Mouse (Mus musculus): Measurements from ENCODE around the gene Vash2. TPM values are rescaled to one million over a fixed set of nuclear protein-coding genes. Genes with fewer than 3 reads are reported as not detected.

Gene Vash2
- polyA plus RNA-seq, 1 experiment from 2014 or later = 33.1 TPM

DNA sequence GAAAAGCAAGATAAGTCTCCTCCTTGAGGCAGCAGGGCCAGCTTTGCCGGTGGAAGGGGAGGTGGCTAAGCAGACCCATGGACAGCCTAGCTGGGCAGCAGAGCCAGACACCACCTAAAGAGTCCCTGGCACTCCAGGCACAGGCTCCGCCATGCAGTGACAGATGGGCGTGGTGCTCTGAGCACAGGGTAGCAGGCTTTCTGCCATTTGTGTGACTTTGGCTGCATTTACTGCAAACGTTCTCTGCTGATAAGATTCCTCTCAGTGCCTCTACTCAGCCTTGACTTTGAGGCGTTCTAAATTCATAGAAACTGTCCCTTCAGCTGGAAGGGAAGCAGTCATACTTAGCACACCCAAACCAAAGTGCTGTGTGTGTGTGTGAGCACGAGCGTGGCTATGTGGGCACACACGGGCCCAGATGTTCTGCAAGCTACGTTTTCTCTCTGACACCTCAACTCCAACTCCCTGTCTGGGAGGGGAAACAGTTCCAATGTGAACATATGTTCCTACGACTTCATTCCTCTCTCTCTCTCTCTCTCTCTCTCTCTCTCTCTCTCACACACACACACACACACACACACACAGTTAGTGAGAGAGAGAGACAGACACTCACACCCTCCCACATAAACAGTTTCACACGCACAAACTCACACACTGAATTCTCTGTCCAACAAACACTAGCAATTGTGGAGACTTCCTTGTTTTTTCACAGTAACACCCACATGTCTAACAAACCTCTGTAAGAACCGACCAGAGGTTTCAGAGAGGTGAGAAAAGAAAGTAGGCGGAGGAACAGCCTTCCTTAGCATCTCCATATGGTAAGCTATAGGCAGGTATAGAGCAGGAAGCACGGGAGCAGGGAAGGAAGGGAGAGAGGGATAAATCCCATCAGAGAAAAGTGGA lies 7.1 kb downstream of the Vash2 start:
- no peak overlapping the region for H3K4me3 ChIP-seq
- no peaks in the 10 kb centered on the region for H3K27me3 ChIP-seq (ENCODE audit: low read depth, poor library complexity, severe bottlenecking)
- H3K4me1 ChIP-seq = peaks cover 12% of the 10 kb centered on the region
- H3K9me3 ChIP-seq (replicated peaks) = no peaks in the 10 kb centered on the region
- peaks cover 87% of the 10 kb centered on the region for H3K36me3 ChIP-seq
- no peak overlapping the region for H3K27ac ChIP-seq (replicated peaks)
- WGBS = 94% methylated on average over 14 of the region's 14 CpGs
- DNase-seq (ENCODE audit: low spot score) = no peak

DNA sequence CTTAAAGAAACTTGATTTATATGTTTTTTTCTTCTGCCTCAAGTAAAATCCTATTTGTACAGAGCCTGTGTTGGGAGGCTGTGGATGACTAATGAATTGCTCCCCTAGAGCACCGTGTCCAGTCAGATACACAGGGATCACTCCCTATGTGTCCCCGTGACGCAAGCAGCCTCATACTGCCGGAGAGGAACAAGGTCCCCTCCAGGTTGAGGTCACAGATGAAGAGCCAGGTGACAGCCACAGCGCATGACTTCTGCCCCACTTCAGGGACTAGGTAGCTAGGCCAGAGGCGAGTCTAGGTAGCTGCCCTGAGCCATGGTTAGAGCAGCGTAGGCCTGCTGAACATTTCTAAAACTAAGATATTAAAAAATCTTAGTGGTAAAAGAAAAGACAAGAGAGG lies 11.1 kb downstream of the Vash2 start:
- Histone ChIP-seq H3K9me3 (replicated peaks) (no peaks in the 10 kb centered on the region), H3K36me3 (peaks cover 94% of the 10 kb centered on the region), H3K27ac (replicated peaks) (no peak overlapping the region), H3K4me1 (no peaks in the 10 kb centered on the region), H3K4me3 (no peak overlapping the region), H3K27me3 (ENCODE audit: low read depth, poor library complexity, severe bottlenecking) (no peaks in the 10 kb centered on the region)
- 93% methylated on average over 7 of the region's 7 CpGs for WGBS
- DNase-seq (ENCODE audit: low spot score) = no peak

DNA sequence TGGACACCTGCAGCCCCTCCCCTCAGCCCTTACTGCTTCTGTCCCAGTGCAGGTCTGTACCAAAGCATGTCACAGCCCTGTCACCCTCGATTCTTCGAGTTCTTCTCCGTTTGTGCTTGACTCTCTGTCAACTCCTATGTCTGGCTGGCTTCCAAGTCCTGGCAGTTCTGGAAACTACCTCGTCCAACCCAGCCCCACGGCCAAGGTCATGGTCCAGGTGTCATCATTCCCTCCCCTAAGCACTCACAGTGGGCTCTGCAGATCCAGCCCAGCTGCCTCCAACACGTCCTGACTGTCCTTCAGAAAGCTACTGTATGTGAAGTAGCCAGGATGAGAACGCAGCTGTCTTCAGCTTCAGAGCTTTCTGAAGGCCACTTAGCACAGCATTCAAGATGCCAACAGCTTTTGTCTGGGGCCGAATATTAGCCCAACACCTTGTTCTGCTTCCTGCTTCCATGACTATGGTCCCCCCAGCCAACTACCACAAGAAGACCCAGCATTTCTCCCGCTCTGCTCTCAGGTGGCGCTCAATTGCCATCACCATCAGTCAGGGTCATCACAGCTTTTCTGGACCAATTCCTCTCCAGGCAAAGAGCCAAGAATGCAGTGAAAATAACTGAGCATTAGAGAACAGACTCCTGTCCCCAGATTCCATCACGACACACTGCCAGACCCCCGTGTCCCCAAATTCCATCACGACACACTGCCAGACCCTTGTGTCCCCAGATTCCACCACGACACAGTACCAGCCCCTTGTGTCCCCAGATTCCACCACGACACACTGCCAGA lies 13.9 kb downstream of the Vash2 start:
- Histone ChIP-seq H3K36me3 (peaks cover 95% of the 10 kb centered on the region), H3K27me3 (ENCODE audit: low read depth, poor library complexity, severe bottlenecking) (no peaks in the 10 kb centered on the region), H3K9me3 (replicated peaks) (no peaks in the 10 kb centered on the region), H3K4me3 (no peak overlapping the region), H3K27ac (replicated peaks) (no peak overlapping the region), H3K4me1 (no peaks in the 10 kb centered on the region)
- 91% methylated on average over 15 of the region's 15 CpGs for WGBS
- DNase-seq (ENCODE audit: low spot score) = no peak

DNA sequence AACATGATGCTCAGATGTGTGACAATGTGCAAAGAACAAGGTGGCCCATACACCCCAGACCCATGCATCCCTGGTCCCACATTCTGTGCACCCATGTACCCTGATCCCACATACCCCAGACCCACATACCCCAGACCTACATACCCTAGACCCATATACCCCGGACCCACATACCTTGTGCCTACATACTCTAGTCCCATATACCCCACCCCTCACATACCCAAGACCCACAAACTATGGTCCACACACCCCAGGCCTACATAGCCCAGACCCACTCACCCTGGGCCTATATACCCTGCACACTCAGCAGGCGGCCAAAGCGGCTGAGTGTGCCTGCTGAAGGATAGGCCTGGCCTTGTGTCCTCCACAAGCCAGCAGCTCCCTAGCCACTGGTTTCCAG lies 16.3 kb downstream of the Vash2 start:
- 88% methylated on average over 3 of the region's 3 CpGs for WGBS
- no peaks in the 10 kb centered on the region for H3K9me3 ChIP-seq (replicated peaks)
- peaks cover 96% of the 10 kb centered on the region for H3K36me3 ChIP-seq
- H3K27me3 ChIP-seq (ENCODE audit: low read depth, poor library complexity, severe bottlenecking) = no peaks in the 10 kb centered on the region
- no peak for DNase-seq (ENCODE audit: low spot score)
- H3K4me1 ChIP-seq = no peaks in the 10 kb centered on the region
- H3K27ac ChIP-seq (replicated peaks) = no peak overlapping the region
- no peak overlapping the region for H3K4me3 ChIP-seq

DNA sequence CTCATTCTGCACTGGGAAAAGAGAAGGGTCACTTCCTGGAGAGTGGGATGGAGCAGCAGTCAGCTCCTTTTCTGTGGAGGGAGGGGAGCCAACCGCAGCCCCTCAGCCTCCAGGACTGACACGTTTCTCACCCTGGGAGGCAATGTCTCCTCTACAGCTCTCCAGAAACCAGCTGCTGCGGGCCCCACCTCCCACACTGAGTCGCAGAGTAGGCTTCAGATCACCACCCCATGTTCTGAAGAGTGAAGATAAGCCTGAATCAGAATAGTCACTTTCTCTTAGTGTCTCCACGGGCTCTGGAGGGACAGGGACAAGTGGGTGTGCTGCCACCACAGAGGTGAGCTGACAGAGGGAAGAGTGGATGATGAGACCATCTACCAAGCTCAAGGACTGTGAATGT lies 20.3 kb downstream of the Vash2 start:
- H3K27ac ChIP-seq (replicated peaks) = no peak overlapping the region
- H3K27me3 ChIP-seq (ENCODE audit: low read depth, poor library complexity, severe bottlenecking) = no peaks in the 10 kb centered on the region
- no peaks in the 10 kb centered on the region for H3K9me3 ChIP-seq (replicated peaks)
- DNase-seq (ENCODE audit: low spot score) = no peak
- H3K4me1 ChIP-seq = no peaks in the 10 kb centered on the region
- H3K4me3 ChIP-seq = no peak overlapping the region
- 86% methylated on average over 5 of the region's 5 CpGs for WGBS
- H3K36me3 ChIP-seq = peaks cover 97% of the 10 kb centered on the region

DNA sequence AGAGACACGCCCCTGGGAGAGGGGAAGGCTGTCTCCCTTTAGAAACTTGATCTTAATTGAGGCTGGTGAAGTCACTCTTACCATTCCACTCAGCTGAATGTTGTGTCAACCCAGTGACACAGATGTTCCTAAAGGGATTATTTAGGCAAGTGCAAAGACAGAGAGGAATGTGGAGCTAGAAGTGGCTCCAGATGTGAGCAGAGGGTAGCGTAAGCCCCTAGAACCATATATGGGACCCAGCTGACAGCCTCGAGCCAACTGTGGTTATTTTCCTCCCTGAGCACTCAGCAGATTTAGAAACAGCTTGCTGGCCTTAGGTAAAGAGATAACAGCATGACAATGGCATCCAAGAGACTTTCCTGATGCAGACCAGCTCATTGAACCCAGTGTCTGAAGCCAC lies 26.1 kb downstream of the Vash2 start:
- Histone ChIP-seq H3K4me3 (no peak overlapping the region), H3K27me3 (ENCODE audit: low read depth, poor library complexity, severe bottlenecking) (no peaks in the 10 kb centered on the region), H3K9me3 (replicated peaks) (no peaks in the 10 kb centered on the region), H3K27ac (replicated peaks) (no peak overlapping the region), H3K36me3 (peaks cover 100% of the 10 kb centered on the region), H3K4me1 (no peaks in the 10 kb centered on the region)
- DNase-seq (ENCODE audit: low spot score) = no peak
- 76% methylated on average over 3 of the region's 3 CpGs for WGBS

DNA sequence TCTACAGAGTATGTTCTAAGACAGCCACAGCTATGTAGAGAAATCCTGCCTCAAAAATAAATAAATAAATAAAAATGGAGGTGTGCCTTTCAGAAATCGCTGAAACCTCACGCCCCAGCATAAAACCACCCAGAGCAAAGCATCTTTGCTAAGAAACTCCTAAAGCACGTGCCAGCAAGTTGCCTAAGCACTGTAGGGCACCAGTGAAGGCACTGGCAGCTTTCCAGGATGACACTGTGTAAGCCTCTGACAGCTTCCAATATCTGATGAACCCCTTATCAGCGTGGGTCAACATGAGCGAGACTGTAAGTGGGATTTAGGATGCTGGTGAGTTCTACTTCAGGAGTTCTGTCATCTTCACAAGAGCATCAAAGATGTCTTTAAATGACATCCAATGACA lies 28.1 kb downstream of the Vash2 start:
- Histone ChIP-seq H3K36me3 (peaks cover 100% of the 10 kb centered on the region), H3K4me1 (no peaks in the 10 kb centered on the region), H3K4me3 (no peak overlapping the region), H3K9me3 (replicated peaks) (no peaks in the 10 kb centered on the region), H3K27me3 (ENCODE audit: low read depth, poor library complexity, severe bottlenecking) (no peaks in the 10 kb centered on the region), H3K27ac (replicated peaks) (no peak overlapping the region)
- DNase-seq (ENCODE audit: low spot score) = no peak
- WGBS = 93% methylated on average over 5 of the region's 5 CpGs

DNA sequence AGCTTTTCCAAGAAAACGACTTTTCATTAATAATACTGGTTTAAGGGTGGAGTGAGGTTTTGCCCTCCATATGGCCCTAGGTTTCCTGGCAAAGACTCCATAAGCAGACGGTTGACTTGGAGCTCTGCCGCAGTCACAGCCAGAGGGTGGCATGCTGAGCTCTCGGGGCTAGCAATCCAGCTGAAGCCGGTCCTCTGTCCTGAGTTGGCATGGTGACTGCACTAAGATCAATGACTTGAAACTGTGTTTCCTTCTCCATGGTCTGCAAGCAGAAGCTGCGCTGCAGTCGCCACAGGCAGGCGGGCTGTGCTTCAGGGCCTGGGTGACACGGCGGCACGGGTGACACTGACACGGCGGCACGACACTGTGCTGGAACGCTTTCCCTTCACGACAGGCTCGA lies 30.2 kb downstream of the Vash2 start:
- H3K36me3 ChIP-seq = peaks cover 99% of the 10 kb centered on the region
- H3K9me3 ChIP-seq (replicated peaks) = no peaks in the 10 kb centered on the region
- no peak overlapping the region for H3K27ac ChIP-seq (replicated peaks)
- 94% methylated on average over 17 of the region's 17 CpGs for WGBS
- no peak for DNase-seq (ENCODE audit: low spot score)
- H3K27me3 ChIP-seq (ENCODE audit: low read depth, poor library complexity, severe bottlenecking) = no peaks in the 10 kb centered on the region
- H3K4me3 ChIP-seq = no peak overlapping the region
- H3K4me1 ChIP-seq = no peaks in the 10 kb centered on the region

DNA sequence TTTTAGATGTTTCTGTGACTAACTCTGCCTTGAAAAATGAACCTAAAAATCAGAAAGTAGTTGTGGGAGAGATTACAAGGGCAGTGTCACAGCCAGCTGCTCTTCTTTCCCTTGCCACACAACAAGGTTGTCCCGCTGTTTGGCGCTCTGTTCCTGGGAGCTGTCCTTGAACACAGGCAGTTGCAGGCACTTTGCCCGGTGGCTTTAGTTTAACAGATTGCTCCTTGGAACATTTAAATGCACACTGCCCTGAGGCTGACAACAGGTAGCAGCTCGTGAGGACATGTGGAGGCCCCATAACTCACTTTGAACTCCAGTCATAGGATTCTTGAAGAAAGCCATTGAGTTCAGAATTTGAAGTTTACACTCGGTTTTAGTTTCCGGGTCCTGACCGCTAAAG lies 30.7 kb downstream of the Vash2 start:
- Histone ChIP-seq H3K27me3 (ENCODE audit: low read depth, poor library complexity, severe bottlenecking) (no peaks in the 10 kb centered on the region), H3K9me3 (replicated peaks) (no peaks in the 10 kb centered on the region), H3K4me3 (no peak overlapping the region), H3K4me1 (no peaks in the 10 kb centered on the region), H3K36me3 (peaks cover 99% of the 10 kb centered on the region), H3K27ac (replicated peaks) (no peak overlapping the region)
- 92% methylated on average over 7 of the region's 7 CpGs for WGBS
- DNase-seq (ENCODE audit: low spot score) = no peak

DNA sequence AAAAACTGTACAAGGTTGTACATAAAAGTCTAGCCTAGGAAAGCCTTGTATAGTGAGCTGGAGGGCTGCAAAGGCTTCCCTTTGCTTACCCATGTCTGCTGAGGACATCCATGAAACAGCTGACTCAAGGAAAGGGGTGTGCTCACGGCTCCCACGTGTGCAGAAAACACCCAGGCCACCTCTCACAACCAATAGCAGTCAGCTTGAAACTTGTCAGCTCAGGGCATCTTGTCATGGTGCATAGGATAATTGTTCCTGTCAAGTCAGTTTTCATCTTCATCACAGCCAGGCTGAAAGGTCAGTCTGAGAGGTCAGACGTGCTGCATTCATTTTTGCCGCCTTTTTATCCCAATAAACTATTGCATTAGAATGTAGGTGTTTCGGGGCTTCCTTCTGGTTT lies 31.1 kb downstream of the Vash2 start:
- 85% methylated on average over 5 of the region's 5 CpGs for WGBS
- no peaks in the 10 kb centered on the region for H3K4me1 ChIP-seq
- H3K27me3 ChIP-seq (ENCODE audit: low read depth, poor library complexity, severe bottlenecking) = no peaks in the 10 kb centered on the region
- no peaks in the 10 kb centered on the region for H3K9me3 ChIP-seq (replicated peaks)
- H3K36me3 ChIP-seq = peaks cover 99% of the 10 kb centered on the region
- H3K4me3 ChIP-seq = no peak overlapping the region
- H3K27ac ChIP-seq (replicated peaks) = no peak overlapping the region
- no peak for DNase-seq (ENCODE audit: low spot score)

DNA sequence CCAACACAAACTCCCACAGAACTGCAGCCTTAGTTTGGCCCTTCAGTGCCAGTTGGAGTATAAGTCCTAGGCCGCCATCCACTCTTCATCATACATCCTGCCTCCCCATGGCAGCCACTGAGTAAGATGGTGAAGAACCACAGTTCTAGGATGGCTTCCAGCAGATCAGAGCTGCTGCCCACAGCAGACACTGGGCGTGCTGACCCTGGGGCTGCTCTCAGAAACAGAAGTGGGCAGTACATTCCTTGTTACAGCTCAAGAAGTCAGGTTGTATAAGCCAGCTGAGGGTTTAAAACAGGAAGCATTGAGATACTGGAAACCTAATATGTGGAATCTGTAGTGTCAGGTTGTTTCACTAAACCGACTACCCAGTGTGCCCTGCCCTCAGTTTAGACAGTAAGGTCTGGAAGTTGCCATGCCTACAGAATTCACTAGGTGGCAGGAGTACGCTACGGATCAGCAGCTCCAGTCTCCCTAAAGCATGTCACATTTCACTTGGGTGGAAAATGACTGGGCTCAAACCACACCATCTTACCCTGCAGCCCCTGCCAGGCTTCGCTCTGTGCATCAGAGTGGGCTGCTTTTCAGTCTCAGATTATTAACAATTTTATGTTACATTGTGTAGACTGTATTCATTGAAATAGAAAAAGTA lies 34.9 kb downstream of the Vash2 start:
- Histone ChIP-seq H3K36me3 (peaks cover 99% of the 10 kb centered on the region), H3K9me3 (replicated peaks) (no peaks in the 10 kb centered on the region), H3K4me1 (no peaks in the 10 kb centered on the region), H3K27me3 (ENCODE audit: low read depth, poor library complexity, severe bottlenecking) (no peaks in the 10 kb centered on the region), H3K4me3 (no peak overlapping the region), H3K27ac (replicated peaks) (no peak overlapping the region)
- DNase-seq (ENCODE audit: low spot score) = peak; percentile 63
- WGBS = 56% methylated on average over 6 of the region's 6 CpGs

DNA sequence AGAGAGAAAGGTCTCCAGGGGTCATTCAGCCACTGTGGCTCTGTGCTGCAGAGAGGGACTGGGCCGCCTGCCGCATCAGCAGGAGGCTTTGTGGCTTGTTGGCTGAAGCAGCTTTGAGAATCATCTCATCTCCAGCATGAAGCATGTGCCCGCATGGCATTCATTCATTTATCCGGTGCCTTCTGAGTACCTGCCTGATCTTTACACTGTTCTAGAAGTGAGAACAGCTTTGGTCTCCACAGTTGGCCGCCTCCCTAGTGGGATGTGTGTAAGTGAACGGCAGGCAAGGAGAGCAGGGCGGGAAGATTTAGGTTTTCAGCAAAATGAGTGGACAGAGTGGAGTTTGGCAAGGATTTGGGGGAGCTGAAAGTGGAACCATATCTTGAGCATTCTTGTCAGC lies 39.3 kb downstream of the Vash2 start:
- whole genome bisulfite sequencing = 85% methylated on average over 7 of the region's 7 CpGs
- peaks cover 99% of the 10 kb centered on the region for H3K36me3 ChIP-seq
- H3K27me3 ChIP-seq (ENCODE audit: low read depth, poor library complexity, severe bottlenecking) = no peaks in the 10 kb centered on the region
- no peak overlapping the region for H3K4me3 ChIP-seq
- H3K9me3 ChIP-seq (replicated peaks) = no peaks in the 10 kb centered on the region
- no peaks in the 10 kb centered on the region for H3K4me1 ChIP-seq
- DNase-seq (ENCODE audit: low spot score) = no peak
- H3K27ac ChIP-seq (replicated peaks) = no peak overlapping the region

DNA sequence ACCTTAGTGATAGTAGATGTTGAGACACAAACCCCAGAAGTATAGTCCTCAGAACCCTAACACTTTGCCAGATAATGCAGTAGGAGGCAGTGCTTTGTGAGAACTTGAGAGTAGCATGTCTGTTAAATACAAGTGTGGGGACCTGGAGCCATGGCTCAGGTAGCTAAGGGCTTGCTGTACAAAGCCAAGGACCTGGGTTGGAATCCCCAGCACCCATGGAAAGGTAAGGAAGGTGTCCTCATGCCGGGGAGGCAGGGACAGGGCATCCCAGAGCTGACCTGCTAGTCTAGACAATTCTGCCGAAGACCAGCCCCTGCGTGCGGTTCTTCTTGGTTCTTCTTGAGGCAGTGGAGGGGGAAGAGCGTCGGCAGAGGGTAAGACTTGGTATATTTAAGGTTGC lies 48.9 kb downstream of the Vash2 start:
- H3K27ac ChIP-seq (replicated peaks) = no peak overlapping the region
- peaks cover 18% of the 10 kb centered on the region for H3K4me1 ChIP-seq
- 91% methylated on average over 6 of the region's 6 CpGs for WGBS
- peaks cover 26% of the 10 kb centered on the region for H3K36me3 ChIP-seq
- no peak for DNase-seq (ENCODE audit: low spot score)
- no peaks in the 10 kb centered on the region for H3K9me3 ChIP-seq (replicated peaks)
- H3K27me3 ChIP-seq (ENCODE audit: low read depth, poor library complexity, severe bottlenecking) = no peaks in the 10 kb centered on the region
- no peak overlapping the region for H3K4me3 ChIP-seq

Measured in midbrain, embryonic 10.5 days (tissue).